Mouse (Mus musculus) hindbrain, embryonic 12.5 days (tissue): ENCODE data around the gene Eif4a2. TPM values are rescaled to one million over a fixed set of nuclear protein-coding genes. Genes with fewer than 3 reads are reported as not detected.
"Not testable (repeated sequence)": the region's sequence is repeated elsewhere in the genome, so short reads cannot be mapped to it uniquely, and the experiment has no call there.

ENCODE experiments used
- ATAC-seq: fragments of 200-750 bp; cut with Nextera tagmentation; 2 replicates; pipeline ENCODE4 v1.8.0; 2017; ENCODE audit warnings: moderate TSS enrichment; ENCODE audit not compliant: low FRiP score
- H3K27ac ChIP-seq: fragments of 300-500 bp; sonication (generic); 2 replicates; pipeline ENCODE4 v1.5.1; 2016; ENCODE audit warnings: mild to moderate bottlenecking
- H3K27me3 ChIP-seq: fragments of 300-500 bp; sonication (generic); 2 replicates; pipeline ENCODE4 v1.6.1; 2016; ENCODE audit warnings: mild to moderate bottlenecking
- H3K36me3 ChIP-seq: fragments of 300-500 bp; sonication (generic); 2 replicates; pipeline ENCODE4 v1.6.1; 2016; ENCODE audit warnings: mild to moderate bottlenecking
- H3K4me1 ChIP-seq: fragments of 300-500 bp; sonication (generic); 2 replicates; pipeline ENCODE4 v1.6.1; 2016
- H3K4me2 ChIP-seq: fragments of 300-500 bp; sonication (generic); replicated peaks from 2 replicates; pipeline ENCODE4 v1.6.1; 2016; ENCODE audit warnings: mild to moderate bottlenecking
- H3K4me3 ChIP-seq: fragments of 300-500 bp; sonication (generic); 2 replicates; pipeline ENCODE4 v1.5.1; 2016; ENCODE audit warnings: mild to moderate bottlenecking
- H3K9ac ChIP-seq: fragments of 300-500 bp; sonication (generic); 2 replicates; pipeline ENCODE4 v1.6.1; 2016; ENCODE audit warnings: mild to moderate bottlenecking, moderate library complexity
- H3K9me3 ChIP-seq: fragments of 300-500 bp; sonication (generic); replicated peaks from 2 replicates; pipeline ENCODE4 v1.6.1; 2016; ENCODE audit warnings: mild to moderate bottlenecking
- WGBS: fragments of 180-500 bp; shearing (Covaris S2); methylation state at CpG from one replicate; pipeline ENCODE4 v1.1.7; 2016; 5-methylcytosine and 5-hydroxymethylcytosine counted together
- polyA plus RNA-seq: library from polyadenylated mRNA; unstranded; fragments of >200 nt; fragmentation: Nextera tagmentation; extraction: Ambion mirVana; gene quantifications from 2 replicates; pipeline ENCODE4 v1.2.1, GENCODE M21; 2016

Gene Eif4a2
- polyA plus RNA-seq, 1 experiment from 2014 or later, result 240 TPM

DNA sequence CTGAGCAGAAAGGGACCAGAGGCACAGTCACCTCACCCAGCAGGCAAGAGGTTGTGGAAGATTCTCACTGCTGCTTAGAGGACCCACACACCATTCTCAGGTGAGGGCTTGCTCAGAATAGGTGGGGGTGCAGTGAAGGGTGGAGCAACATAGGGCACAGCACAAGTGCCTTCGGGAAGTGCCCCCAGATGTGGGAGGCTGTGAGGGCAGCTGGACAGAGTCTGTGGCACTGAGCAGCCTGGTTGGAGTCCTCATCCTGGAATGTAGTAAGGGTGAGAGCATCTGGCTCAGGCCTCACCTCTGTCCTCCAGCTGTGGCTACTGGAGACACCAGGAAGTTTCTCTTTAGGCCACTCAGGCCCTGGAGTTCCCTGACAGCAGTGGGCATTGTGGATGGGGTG, 10.4 kb upstream of the Eif4a2 start:
- ATAC-seq, H3K27ac ChIP-seq: not testable (repeated sequence)
- 81% methylated on average over 1 of the region's 1 CpGs for WGBS

DNA sequence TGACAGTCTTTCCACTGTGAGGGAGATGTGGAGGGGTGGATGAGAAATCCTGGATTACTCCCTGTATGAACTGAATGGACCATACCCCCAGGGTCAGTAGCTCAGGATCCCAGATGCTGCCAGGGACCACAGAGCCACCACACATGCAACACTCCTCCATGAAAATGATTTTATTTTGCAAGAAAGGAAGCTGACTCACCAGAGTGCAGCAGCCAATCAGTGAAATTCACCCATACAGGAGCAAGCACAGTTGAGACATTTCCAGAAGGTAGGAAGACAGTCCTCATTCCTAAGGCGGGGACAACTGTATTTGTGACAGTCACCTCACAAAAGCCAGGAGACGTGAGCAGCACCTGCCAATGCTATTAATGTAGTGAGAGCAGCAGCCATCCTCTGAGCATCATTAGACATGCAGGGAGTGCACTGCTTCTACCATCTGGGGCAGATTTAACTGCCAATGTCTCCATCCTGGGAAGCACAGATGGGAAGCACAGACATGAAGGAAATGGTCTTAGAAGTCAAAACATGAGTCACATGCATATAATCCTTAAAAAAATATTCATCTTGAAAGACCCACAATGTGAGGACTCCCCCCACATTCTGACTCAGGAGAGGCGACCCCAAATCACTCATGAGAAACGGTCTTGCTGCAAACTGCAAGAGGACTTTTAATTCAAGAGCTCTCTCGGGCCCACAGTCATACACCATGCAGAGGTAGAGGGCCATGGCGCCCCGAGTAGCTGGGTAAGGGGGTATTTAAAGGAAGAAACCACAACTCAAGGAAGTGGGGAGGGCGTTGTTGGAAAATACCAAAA, 9.7 kb upstream of the Eif4a2 start:
- Histone ChIP-seq H3K4me1 (peaks cover 15% of the 10 kb centered on the region), H3K27me3 (peaks cover 19% of the 10 kb centered on the region)
- H3K9me3 ChIP-seq, ATAC-seq, H3K9ac ChIP-seq, H3K4me3 ChIP-seq, H3K4me2 ChIP-seq, H3K36me3 ChIP-seq, H3K27ac ChIP-seq: not testable (repeated sequence)
- 85% methylated on average over 8 of the region's 8 CpGs for WGBS

More for the DNA sequence above, 10.4 kb upstream of the Eif4a2 start:
- not testable (repeated sequence) for H3K9ac ChIP-seq, H3K4me2 ChIP-seq, H3K36me3 ChIP-seq, H3K9me3 ChIP-seq, H3K4me3 ChIP-seq
- peaks cover 15% of the 10 kb centered on the region for H3K4me1 ChIP-seq
- peaks cover 19% of the 10 kb centered on the region for H3K27me3 ChIP-seq

DNA sequence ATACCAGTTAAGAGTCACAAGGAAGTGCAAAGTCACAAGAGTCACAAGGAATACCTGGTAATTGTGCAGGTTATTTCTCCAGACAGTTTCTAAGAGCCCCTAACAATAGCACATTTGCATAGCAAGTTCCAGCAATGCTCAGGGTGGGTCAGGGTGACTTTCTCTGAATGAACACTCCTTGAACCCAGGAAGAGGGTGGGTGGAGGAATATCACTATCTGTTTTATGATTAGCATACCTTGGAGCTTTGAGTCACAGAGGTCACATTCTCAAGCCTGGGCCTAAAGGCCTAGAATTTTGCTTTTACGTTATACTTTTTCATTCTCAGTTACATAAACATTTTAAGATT, 9.2 kb upstream of the Eif4a2 start:
- not testable (repeated sequence) for ATAC-seq, H3K4me2 ChIP-seq, H3K9ac ChIP-seq, H3K9me3 ChIP-seq, H3K36me3 ChIP-seq, H3K27ac ChIP-seq, H3K4me3 ChIP-seq
- peaks cover 20% of the 10 kb centered on the region for H3K4me1 ChIP-seq
- WGBS, result 91% methylated on average over 1 of the region's 1 CpGs
- H3K27me3 ChIP-seq, result peaks cover 23% of the 10 kb centered on the region

DNA sequence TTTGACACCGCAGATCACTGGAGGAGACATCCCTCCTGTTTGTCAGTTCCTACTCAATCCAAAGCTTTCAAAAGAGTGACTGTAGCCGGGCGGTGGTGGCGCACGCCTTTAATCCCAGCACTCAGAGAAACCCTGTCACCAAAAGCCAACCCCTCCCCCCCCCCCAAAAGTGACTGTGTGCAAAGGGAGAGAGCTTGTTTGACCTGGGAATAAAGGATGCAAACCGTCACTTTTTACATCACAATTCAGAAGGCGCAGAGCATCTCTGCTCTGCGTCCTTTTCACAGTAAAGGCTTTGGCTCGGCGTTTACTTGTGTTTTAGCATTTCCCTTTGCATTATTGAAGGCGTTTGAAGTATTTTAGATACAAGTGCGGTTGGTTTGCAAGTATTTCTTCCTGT, 7.6 kb upstream of the Eif4a2 start:
- no peaks in the 10 kb centered on the region for H3K36me3 ChIP-seq
- peaks cover 23% of the 10 kb centered on the region for H3K27me3 ChIP-seq
- H3K9ac ChIP-seq, result peak overlapping the region; percentile 47; the same call in 1 of the 2 replicates
- peaks cover 20% of the 10 kb centered on the region for H3K4me1 ChIP-seq
- no peak overlapping the region for H3K27ac ChIP-seq
- ATAC-seq, result no peak
- H3K4me2 ChIP-seq, result peak overlapping the region; percentile 56
- WGBS, result 6% methylated on average over 12 of the region's 12 CpGs
- peak overlapping the region; percentile 33 for H3K4me3 ChIP-seq
- no peaks in the 10 kb centered on the region for H3K9me3 ChIP-seq

DNA sequence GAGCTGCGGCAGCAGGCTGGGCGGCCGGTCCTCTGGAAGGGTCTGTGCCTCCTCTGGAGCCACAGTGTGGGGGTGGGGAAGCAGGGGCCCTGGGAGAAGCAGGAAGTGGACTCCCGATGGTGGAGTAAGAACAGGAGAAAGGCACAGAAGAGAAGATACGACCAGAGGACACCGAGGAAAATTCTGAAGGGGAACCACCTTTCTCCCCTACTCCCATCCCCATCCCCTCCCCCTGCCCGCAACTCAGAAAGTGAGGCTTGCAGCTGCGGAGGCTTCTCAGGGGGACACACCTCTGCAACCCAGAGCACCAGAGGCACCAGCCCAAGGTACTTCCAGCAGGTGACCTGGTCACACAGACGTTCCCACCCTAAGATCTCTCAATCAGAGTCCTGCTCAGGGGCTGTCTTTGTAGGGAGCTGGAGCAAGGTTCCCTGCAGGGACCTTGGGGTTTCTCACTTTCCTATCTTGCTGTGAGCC, 7.1 kb upstream of the Eif4a2 start:
- H3K4me3 ChIP-seq, result peak overlapping the region; percentile 33
- peak overlapping the region; percentile 56 for H3K4me2 ChIP-seq
- H3K27ac ChIP-seq, result no peak overlapping the region
- ATAC-seq, result peak; percentile 78
- H3K9me3 ChIP-seq, result no peaks in the 10 kb centered on the region
- peaks cover 20% of the 10 kb centered on the region for H3K4me1 ChIP-seq
- H3K27me3 ChIP-seq, result peaks cover 23% of the 10 kb centered on the region
- no peaks in the 10 kb centered on the region for H3K36me3 ChIP-seq
- 2% methylated on average over 9 of the region's 9 CpGs for WGBS
- H3K9ac ChIP-seq, result peak overlapping the region; percentile 47; the same call in 1 of the 2 replicates

DNA sequence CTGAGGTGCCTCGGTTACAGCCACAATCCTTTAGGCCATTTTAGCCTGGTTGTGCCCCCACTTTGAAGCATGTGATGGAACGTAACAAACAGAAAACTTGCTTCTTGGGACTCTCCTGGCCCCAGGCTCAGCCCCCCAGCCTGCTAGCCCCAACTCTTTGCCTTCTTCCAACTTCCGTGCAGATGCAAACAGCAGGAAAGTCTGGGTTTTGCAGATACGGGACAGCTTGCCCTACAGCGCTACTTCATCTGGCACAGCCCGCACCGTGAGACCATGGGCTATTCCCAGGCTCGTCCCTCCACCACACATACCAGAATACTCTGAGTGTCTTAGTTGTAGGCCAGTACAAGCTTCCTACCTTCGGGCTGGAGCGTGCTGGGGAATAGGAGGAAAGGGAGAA, 6.6 kb upstream of the Eif4a2 start:
- ATAC-seq, result 0 out of 2 replicates have a peak, but pooled peaks have one; percentile 4
- 9% methylated on average over 10 of the region's 10 CpGs for WGBS
- H3K9ac ChIP-seq, result 0 out of 2 replicates have a peak overlapping the region, but pooled peaks have one; percentile 47
- H3K4me3 ChIP-seq, result 0 out of 2 replicates have a peak overlapping the region, but pooled peaks have one; percentile 33
- no peaks in the 10 kb centered on the region for H3K36me3 ChIP-seq
- H3K27me3 ChIP-seq, result peaks cover 23% of the 10 kb centered on the region
- peak overlapping the region; percentile 56 for H3K4me2 ChIP-seq
- peaks cover 20% of the 10 kb centered on the region for H3K4me1 ChIP-seq
- no peak overlapping the region for H3K27ac ChIP-seq
- no peaks in the 10 kb centered on the region for H3K9me3 ChIP-seq

DNA sequence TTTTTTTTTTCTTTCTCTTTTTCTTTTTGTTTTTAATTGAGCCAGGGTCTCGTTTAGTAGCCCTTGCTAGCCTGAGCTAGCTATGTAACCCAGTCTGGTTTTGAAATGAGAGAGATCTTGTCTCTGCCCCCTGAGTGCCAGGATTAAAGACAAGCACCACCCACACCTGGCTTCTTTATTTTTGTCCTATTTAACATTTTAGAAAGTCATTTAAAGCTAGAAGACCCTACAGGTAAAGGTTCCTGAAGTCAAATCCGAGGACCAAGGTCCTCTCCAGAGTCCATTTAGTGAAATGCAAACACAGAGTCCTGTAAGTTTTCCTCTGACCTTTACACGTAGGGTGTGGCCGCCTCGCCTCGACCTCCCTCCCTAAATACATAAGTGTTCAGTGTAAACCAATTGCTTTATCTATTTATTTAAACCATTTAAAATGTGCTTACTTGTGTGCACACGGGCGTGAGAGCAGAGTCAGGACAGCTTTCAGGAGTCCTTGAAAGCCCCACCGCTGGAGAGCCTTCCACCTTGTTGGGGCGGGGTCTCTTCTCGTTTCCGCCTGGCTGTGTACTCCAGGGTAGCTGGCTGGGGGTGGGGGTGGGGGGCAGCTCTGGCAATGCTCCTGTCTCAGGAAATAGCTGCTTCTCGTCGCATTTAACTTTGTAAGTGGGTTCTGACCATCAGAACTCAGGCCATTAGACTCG, 4.8 kb upstream of the Eif4a2 start:
- Histone ChIP-seq H3K36me3 (no peaks in the 10 kb centered on the region), H3K27ac (no peak overlapping the region), H3K27me3 (peaks cover 23% of the 10 kb centered on the region), H3K9me3 (no peaks in the 10 kb centered on the region), H3K4me1 (peaks cover 20% of the 10 kb centered on the region), H3K4me3 (peak overlapping the region; percentile 23), H3K9ac (no peak overlapping the region; the same call in 1 of the 2 replicates), H3K4me2 (peak overlapping the region; percentile 48)
- ATAC-seq, result no peak
- 13% methylated on average over 15 of the region's 15 CpGs for WGBS

DNA sequence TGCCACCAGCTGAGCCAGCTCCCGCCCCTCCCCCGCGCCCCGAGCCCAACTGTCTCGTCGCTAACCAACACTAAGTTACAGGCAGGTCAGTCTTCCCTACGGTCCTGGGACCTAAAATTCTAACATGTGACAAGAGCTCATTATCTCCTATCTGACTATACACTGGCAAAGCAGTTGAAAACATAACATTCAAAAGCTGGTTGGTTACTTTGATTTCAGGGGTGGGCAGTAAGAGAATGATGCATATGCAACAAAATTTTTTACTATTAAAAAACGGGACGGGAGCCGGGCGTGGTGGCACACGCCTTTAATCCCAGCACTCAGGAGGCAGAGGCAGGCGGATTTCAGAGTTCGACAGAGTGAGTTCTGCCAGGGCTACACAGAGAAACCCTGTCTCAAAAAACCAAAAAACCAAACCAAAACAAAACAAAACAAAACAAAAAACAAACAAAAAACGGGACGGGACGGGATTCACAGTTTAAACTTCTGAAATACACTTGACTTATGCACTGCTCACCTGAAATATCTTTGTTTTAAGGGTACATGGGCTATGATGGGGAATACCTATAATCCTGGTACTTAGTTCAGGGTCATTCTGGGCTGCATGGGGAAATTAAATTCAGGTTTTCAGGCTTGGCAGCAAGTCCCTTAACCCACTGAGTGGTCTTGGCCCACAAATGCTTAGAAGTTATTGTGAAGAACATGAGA, 4.1 kb upstream of the Eif4a2 start:
- Histone ChIP-seq H3K9ac (no peak overlapping the region), H3K27ac (no peak overlapping the region), H3K4me1 (peaks cover 20% of the 10 kb centered on the region), H3K36me3 (no peaks in the 10 kb centered on the region), H3K27me3 (peaks cover 23% of the 10 kb centered on the region), H3K9me3 (no peaks in the 10 kb centered on the region), H3K4me2 (peak overlapping the region; percentile 48), H3K4me3 (peak overlapping the region; percentile 23)
- 40% methylated on average over 17 of the region's 17 CpGs for WGBS
- ATAC-seq, result no peak

DNA sequence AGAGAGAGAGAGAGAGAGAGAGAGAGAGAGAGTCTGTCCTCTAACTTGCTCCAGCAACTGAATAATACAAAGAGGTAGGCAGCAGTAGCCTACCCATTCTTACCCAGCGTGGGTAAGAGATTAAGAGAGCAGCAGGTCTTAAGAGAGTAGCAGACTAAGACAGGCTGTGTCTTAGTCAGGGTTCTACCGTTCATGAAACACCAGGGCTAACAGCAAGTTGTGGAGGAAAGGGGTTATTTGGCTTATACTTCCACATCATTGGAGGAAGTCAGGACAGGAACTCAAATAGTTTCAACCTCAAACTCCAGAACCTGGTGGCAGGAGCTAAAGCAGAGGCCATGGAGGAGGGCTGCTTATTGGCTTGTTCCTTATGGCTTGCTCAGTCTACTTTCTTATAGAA, 3.4 kb upstream of the Eif4a2 start:
- H3K4me1 ChIP-seq, result peaks cover 22% of the 10 kb centered on the region
- 69% methylated on average over 2 of the region's 2 CpGs for WGBS
- no peaks in the 10 kb centered on the region for H3K9me3 ChIP-seq
- H3K27me3 ChIP-seq, result peaks cover 23% of the 10 kb centered on the region
- H3K9ac ChIP-seq, result no peak overlapping the region
- no peak overlapping the region for H3K4me3 ChIP-seq
- no peak overlapping the region for H3K27ac ChIP-seq
- no peak overlapping the region for H3K4me2 ChIP-seq
- ATAC-seq, result no peak
- H3K36me3 ChIP-seq, result peaks cover 2% of the 10 kb centered on the region; the same call in 1 of the 2 replicates

DNA sequence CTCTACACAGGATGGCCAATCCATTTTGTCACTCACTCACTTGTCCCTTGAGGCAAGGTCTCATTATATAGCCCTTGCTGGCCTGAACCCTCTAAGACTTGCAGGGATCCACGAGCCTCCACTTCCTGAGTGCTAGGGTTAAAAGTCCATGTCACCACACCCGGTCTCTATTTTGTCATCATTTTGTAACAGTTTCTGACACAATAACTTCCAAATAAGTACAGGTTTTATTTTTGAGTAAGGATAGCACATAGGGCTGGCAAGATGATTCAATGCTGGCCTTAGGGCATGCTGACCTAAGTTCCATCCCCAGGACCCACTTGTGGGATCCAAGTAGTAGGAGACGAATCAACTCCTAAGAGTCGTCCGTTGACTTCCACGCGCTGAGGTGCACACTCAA, 1.1 kb upstream of the Eif4a2 start:
- Histone ChIP-seq H3K9me3 (no peaks in the 10 kb centered on the region), H3K4me2 (no peak overlapping the region), H3K9ac (no peak overlapping the region), H3K36me3 (peaks cover 22% of the 10 kb centered on the region), H3K4me3 (no peak overlapping the region), H3K27me3 (peaks cover 4% of the 10 kb centered on the region; the same call in 1 of the 2 replicates), H3K4me1 (peaks cover 24% of the 10 kb centered on the region), H3K27ac (no peak overlapping the region)
- ATAC-seq, result no peak
- WGBS, result 75% methylated on average over 7 of the region's 7 CpGs

DNA sequence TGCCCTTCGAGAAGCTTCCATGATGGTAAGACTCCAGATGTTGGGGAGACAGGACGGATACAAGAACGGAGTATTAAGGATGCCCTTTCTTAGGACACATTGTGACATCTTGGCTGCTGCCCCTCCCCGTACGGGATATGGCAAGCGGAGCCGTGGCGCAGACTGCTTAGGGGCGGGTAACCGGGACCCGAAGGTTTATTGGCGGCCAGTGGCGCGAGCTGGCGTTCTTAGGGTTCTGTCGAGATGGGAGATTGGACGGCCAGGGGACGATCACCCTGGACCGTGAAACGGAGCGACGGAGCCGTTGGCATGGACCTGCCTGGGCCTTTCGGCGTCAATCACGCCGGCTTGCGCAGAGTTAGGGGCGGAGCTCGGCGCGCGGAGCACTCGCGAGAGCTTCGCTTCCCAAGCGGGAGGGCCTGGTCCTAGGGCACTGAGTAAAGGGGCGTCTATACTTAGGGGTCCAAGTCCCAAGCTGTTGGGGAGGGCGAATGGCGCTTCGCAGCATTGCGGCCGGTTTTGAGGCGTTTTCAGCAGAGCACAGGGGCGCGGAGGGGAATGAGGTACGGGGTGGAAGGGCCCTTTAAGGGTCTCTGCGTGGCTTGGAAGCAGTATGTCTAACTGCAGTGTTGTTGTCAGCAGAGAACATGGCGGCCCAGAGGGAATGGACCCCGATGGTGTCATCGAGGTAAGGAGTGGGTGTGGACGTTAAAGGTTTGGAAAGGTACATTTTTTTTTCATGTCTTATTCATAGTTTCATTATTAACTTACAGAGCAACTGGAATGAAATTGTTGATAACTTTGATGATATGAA, 909 bp downstream of the Eif4a2 start:
- ATAC-seq, result peak; percentile 94
- under 1% methylated on average over 52 of the region's 52 CpGs for WGBS

More for the DNA sequence above, 909 bp downstream of the Eif4a2 start:
- peaks cover 42% of the 10 kb centered on the region for H3K36me3 ChIP-seq
- peak overlapping the region; percentile 93 for H3K4me3 ChIP-seq
- H3K9ac ChIP-seq, result peak overlapping the region; percentile 98
- no peaks in the 10 kb centered on the region for H3K9me3 ChIP-seq
- no peaks in the 10 kb centered on the region; the same call in 1 of the 2 replicates for H3K27me3 ChIP-seq
- peaks cover 22% of the 10 kb centered on the region for H3K4me1 ChIP-seq
- peak overlapping the region; percentile 95 for H3K27ac ChIP-seq
- peak overlapping the region; percentile 94 for H3K4me2 ChIP-seq
